Mouse (Mus musculus) C2C12 (cell line): Measurements from ENCODE around the gene Scnn1g. TPM values are rescaled to one million over a fixed set of nuclear protein-coding genes. Genes with fewer than 3 reads are reported as not detected.
A peak's percentile ranks its signal among the peaks of the same experiment; 100 is the strongest.

Source experiments
- H3K27me3 ChIP-seq: one replicate; pipeline ENCODE4 v1.6.1; 2011; ENCODE audit not compliant: control insufficient read depth, insufficient read depth, insufficient read length
- H3K36me3 ChIP-seq: one replicate; pipeline ENCODE4 v1.6.1; 2011; ENCODE audit not compliant: control insufficient read depth, insufficient read depth
- H3K4me3 ChIP-seq: one replicate; pipeline ENCODE4 v1.5.1; 2011; ENCODE audit warnings: mild to moderate bottlenecking, control low read depth; ENCODE audit not compliant: poor library complexity, insufficient read depth, severe bottlenecking
- H3K79me2 ChIP-seq: one replicate; pipeline ENCODE4 v1.6.1; 2011; ENCODE audit not compliant: control insufficient read depth, insufficient read depth
- H3K79me3 ChIP-seq: one replicate; pipeline ENCODE4 v1.6.1; 2011; ENCODE audit warnings: low read depth, control low read depth
- H3ac ChIP-seq: one replicate; pipeline ENCODE3; 2011; ENCODE audit warnings: low read depth; ENCODE audit not compliant: control insufficient read depth, insufficient read length
- CEBPB ChIP-seq: IDR thresholded peaks from one replicate; pipeline ENCODE4 v1.6.1; 2011; ENCODE audit warnings: low read depth, mild to moderate bottlenecking, control low read depth, moderate library complexity
- CTCF ChIP-seq: IDR thresholded peaks from one replicate; pipeline ENCODE4 v1.5.1; 2011; ENCODE audit not compliant: control insufficient read depth, insufficient read depth, insufficient read length
- FOSL1 ChIP-seq: IDR thresholded peaks from one replicate; pipeline ENCODE4 v1.8.0; 2011; ENCODE audit warnings: mild to moderate bottlenecking, low read length; ENCODE audit not compliant: poor library complexity, insufficient read depth, severe bottlenecking
- MAX ChIP-seq: IDR thresholded peaks from one replicate; pipeline ENCODE4 v1.6.1; 2011; ENCODE audit warnings: mild to moderate bottlenecking, control low read depth
- MYOD1 ChIP-seq: IDR thresholded peaks from one replicate; pipeline ENCODE4 v1.6.1; 2011; ENCODE audit warnings: low read depth; ENCODE audit not compliant: control insufficient read depth, insufficient read length
- MYOG ChIP-seq: IDR thresholded peaks from one replicate; pipeline ENCODE4 v1.6.1; 2011; ENCODE audit not compliant: control insufficient read depth, insufficient read length; ENCODE audit errors: extremely low read depth
- USF1 ChIP-seq: IDR thresholded peaks from one replicate; pipeline ENCODE4 v1.6.1; 2011; ENCODE audit warnings: low read depth, mild to moderate bottlenecking, control low read depth, moderate library complexity
- polyA plus RNA-seq: library from polyadenylated mRNA; unstranded; fragments of >200 nt; fragmentation: generic; extraction: Trizol; gene quantifications from one replicate; pipeline ENCODE4 v1.2.1, GENCODE M21; 2012; ENCODE audit warnings: missing spikeins

Scnn1g gene
- polyA plus RNA-seq, 1 experiment: not detected

DNA sequence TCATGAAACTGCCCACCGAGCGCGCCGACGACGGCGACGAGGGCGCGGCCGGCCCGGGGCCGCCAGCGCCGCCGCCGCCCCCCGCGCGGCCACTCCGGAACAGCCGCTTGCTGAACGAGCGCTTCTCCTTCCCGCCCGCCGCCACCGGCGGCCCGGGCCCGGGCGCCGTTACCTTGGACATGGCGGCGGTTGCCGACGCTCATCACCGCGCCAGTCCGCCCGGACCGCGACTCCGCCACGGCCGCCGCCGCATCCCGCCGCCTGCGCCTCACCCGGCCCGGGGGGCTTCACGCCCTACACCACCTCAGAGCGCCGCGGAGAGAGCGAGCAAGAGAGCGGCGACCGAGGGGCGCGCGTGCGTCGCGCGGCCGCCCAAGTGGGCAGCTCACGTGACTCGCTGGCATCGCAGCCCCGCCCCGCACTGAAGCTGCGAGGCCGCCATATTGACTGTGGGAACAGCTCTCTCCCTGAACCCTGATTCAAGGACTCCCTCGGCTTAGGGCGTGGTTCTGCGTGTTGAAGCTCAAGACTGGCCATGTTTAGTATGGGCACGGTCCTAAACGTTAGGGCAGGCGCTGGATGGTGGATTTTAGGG lies 27.1 kb upstream of the Scnn1g start, which contains the start of gene Usp31:
Gene Usp31, minus strand, starts transcription at position 181 of the 595 bp plus-strand sequence.
- peak within 1 kb of the TSS; percentile 92 for H3ac ChIP-seq
- H3K36me3 ChIP-seq: peaks cover under 1% of the 10 kb centered on the region
- peak within 1 kb of the TSS; percentile 64 for H3K4me3 ChIP-seq
- no peaks in the 10 kb centered on the region for H3K27me3 ChIP-seq
- H3K79me2 ChIP-seq: peaks cover 48% of the 10 kb centered on the region
- TF ChIP-seq MYOG (no peak), USF1 (peak; percentile 95), MYOD1 (no peak), MAX (peak; percentile 46), FOSL1 (no peak), CTCF (no peak), CEBPB (no peak)
- peaks cover 43% of the 10 kb centered on the region for H3K79me3 ChIP-seq

DNA sequence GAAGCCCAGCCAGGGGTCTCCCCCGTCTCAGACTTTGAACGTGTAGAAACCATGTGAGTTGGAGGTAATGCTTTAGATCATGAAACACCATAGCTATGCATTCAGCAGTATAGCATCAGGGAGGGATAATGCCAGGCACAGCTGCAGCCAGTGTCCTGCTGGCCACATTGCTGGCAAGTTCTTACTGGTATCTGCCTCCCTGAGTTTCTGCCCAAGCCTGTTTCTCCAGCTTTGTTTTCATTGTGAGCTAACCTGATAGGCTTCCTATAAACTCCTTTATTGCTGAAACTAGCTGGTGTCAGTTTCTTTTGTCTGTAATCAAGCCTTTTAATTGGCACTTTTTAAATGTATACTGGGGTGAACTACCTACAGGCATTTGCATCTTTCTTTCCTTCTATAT lies 23.1 kb upstream of the Scnn1g start:
- no peak for TF ChIP-seq MYOG
- no peak for TF ChIP-seq FOSL1
- TF ChIP-seq CEBPB: no peak
- TF ChIP-seq CTCF: no peak
- TF ChIP-seq MYOD1: no peak
- TF ChIP-seq USF1: no peak
- no peak for TF ChIP-seq MAX
- Histone ChIP-seq H3K79me3 (peaks cover 4% of the 10 kb centered on the region), H3ac (no peak overlapping the region), H3K4me3 (no peak overlapping the region), H3K79me2 (peaks cover 8% of the 10 kb centered on the region), H3K27me3 (no peaks in the 10 kb centered on the region), H3K36me3 (no peaks in the 10 kb centered on the region)

DNA sequence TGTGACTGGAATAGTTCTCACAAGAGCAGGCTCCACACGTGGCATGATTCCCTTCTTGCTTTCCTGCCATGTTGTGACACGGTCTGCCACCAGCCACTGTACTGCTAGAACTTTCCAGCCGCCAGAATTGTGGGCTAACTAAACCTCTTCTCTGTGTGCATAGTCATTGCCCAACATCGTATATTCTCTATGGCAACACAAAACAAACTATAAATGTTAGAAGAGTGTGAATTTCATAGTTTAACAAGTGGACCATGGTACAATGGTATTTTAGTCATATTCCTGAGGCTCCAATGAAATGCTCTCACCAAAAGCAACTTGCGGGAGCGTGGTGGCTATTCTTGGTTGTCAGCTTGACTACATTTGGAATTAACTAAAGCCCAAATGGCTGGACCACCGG lies 17.2 kb upstream of the Scnn1g start:
- Histone ChIP-seq H3K4me3 (no peak overlapping the region), H3K79me2 (no peaks in the 10 kb centered on the region), H3ac (no peak overlapping the region), H3K79me3 (no peaks in the 10 kb centered on the region), H3K36me3 (no peaks in the 10 kb centered on the region), H3K27me3 (peaks cover 5% of the 10 kb centered on the region)
- TF ChIP-seq USF1: no peak
- no peak for TF ChIP-seq CEBPB
- no peak for TF ChIP-seq FOSL1
- TF ChIP-seq MYOG: no peak
- TF ChIP-seq MAX: no peak
- no peak for TF ChIP-seq CTCF
- no peak for TF ChIP-seq MYOD1

DNA sequence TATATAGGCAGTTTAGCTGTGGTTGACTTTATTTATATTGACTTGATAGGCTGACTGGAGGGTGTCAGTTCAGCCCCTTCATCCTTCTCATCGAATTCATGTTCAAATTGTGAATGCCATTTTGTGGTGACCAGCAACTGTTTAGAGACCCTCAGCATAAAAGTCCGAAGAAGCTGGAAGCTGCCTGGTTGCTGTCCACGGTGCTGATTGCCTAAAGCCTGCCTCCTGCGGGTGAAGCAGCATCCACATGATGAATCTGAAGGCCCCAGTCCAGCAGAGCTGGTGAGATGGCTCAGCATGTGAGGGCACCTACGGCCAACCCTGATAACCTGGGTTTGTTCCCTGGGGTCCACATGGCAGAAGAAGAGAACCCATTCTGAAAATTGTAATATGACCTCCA lies 4.1 kb upstream of the Scnn1g start:
- Histone ChIP-seq H3K4me3 (no peak overlapping the region), H3ac (no peak overlapping the region), H3K79me3 (no peaks in the 10 kb centered on the region), H3K27me3 (peaks cover 9% of the 10 kb centered on the region), H3K36me3 (no peaks in the 10 kb centered on the region), H3K79me2 (no peaks in the 10 kb centered on the region)
- TF ChIP-seq MYOG: no peak
- TF ChIP-seq FOSL1: no peak
- no peak for TF ChIP-seq MYOD1
- TF ChIP-seq MAX: no peak
- TF ChIP-seq CTCF: no peak
- TF ChIP-seq CEBPB: no peak
- TF ChIP-seq USF1: no peak

DNA sequence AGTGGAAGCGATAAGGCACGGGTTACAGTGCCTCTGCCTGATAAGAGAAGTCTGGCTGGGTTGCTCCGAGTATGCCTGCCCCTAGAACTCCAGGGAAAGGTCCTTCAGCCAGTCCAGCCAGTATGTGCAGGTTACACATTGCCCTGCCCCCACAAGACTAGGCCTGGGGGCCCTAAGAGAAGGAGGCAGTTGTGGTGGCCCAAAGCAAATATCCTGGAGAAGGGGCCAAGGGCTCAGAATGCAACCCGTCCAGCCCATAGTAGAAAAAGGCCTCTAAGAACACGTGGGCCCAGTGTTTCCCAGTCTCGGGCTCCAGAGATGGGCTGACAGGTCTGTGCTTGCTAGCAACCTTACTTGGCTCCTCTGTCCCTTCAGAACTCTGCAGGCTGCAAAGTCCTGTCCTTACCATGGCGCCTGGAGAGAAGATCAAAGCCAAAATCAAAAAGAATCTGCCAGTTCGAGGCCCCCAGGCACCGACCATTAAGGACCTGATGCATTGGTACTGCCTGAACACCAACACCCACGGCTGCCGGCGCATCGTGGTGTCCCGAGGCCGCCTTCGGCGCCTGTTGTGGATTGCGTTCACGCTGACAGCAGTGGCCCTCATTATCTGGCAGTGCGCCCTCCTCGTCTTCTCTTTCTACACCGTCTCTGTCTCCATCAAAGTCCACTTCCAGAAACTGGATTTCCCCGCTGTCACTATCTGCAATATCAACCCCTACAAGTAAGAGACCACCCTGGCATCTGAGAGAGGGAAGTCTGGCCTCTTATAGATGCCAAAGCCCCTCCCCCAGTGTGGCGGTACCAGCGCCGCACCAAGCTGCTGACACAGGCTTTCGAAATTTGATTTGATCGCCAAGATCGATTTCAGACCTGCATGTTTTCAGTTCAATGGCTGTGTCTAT lies 3.5 kb downstream of the Scnn1g start:
- TF ChIP-seq CTCF: no peak
- no peak for TF ChIP-seq CEBPB
- TF ChIP-seq FOSL1: no peak
- TF ChIP-seq MYOG: no peak
- TF ChIP-seq MAX: no peak
- TF ChIP-seq MYOD1: no peak
- no peak for TF ChIP-seq USF1
- no peaks in the 10 kb centered on the region for H3K79me2 ChIP-seq
- H3K36me3 ChIP-seq: no peaks in the 10 kb centered on the region
- no peaks in the 10 kb centered on the region for H3K79me3 ChIP-seq
- H3K27me3 ChIP-seq: peaks cover 20% of the 10 kb centered on the region
- H3K4me3 ChIP-seq: no peak overlapping the region
- H3ac ChIP-seq: no peak overlapping the region
